ENCODE assay signal across 26 mouse cellular contexts in genomic region chr3:128217765-128218415, GRCm38 (mm10).
DNase-seq lines count a peak whose midpoint lies in the region; ATAC-seq lines count a peak whose summit lies in the region.
"Had no signal": no experiment of that assay in that cellular context is flagged by ENCODE, and none has a peak within 500 bp of the region (broad histone marks: within the 10 kb centered on the region; RNA-seq: fewer than 3 reads in every experiment).

No protein-coding gene starts in this region.

- no peak for ATAC-seq in kidney, embryonic 16.5 days (ENCODE audit: low FRiP score, low TSS enrichment)
- ATAC-seq: forebrain, embryonic 14.5 days; forebrain, postnatal 0 days; hindbrain, embryonic 16.5 days; Patski had no signal

- no peak overlapping the region for H3K4me3 ChIP-seq in kidney, embryonic 16.5 days (ENCODE audit: low read length)
- H3K4me3 ChIP-seq: gastrocnemius, adult 2 months; heart, adult 2 months; hindbrain, embryonic 10.5 days; hindbrain, embryonic 13.5 days had no signal

- no peak overlapping the region for H3K9ac ChIP-seq in kidney, embryonic 16.5 days (replicated peaks; ENCODE audit: low read length)
- H3K9ac ChIP-seq: forebrain, postnatal 0 days; hindbrain, embryonic 13.5 days had no signal

- intact Hi-C loops in left cerebral cortex, postnatal 14 days (cut with DNase I), result no loop called here

- DNase-seq in kidney, adult 18-20 months, result peak; percentile 36
- peak; percentile 88 for DNase-seq in kidney, adult 9 months
- DNase-seq in kidney, postnatal 10 days, result no peak
- peak; percentile 91 for DNase-seq in fat pad, adult 2 months (ENCODE audit: extremely low read depth, low read depth, low spot score)
- DNase-seq in kidney, postnatal 14 days, result peak; percentile 51
- no peak for DNase-seq in ovary, postnatal 36 days (ENCODE audit: low spot score)
- no peak for DNase-seq in left cerebral cortex, postnatal 14 days (ENCODE audit: low spot score in 2 of 2)
- DNase-seq: adrenal gland, postnatal 10 days; adrenal gland, postnatal 36 days; B cell, adult 2 months; cerebellum, adult 18-20 months; cerebellum, adult 9-10 months; cerebellum, postnatal 14 days; forebrain, postnatal 0 days; gastrocnemius, adult 2 months; gastrocnemius, postnatal 14 days; heart, adult 2 months had no signal

- 0 out of 2 replicates have a peak, but pooled peaks cover 4% of the 10 kb centered on the region for H3K4me1 ChIP-seq in kidney, embryonic 16.5 days (ENCODE audit: insufficient read depth, low read length)

- no peaks in the 10 kb centered on the region for H3K27me3 ChIP-seq in kidney, embryonic 16.5 days (ENCODE audit: insufficient read depth, low read length)
- H3K27me3 ChIP-seq: CH12.LX; hindbrain, embryonic 13.5 days; Patski had no signal

- H3K4me2 ChIP-seq in kidney, embryonic 16.5 days (replicated peaks; ENCODE audit: low read depth, low read length), result no peak overlapping the region
- H3K4me2 ChIP-seq: heart, embryonic 11.5 days; hindbrain, embryonic 13.5 days had no signal

- no peak overlapping the region for H3K27ac ChIP-seq in kidney, embryonic 16.5 days (ENCODE audit: low read length)
- H3K27ac ChIP-seq: gastrocnemius, adult 2 months; heart, adult 2 months; hindbrain, embryonic 10.5 days; hindbrain, embryonic 13.5 days had no signal

- 80% methylated on average over 5 of the region's 5 CpGs for WGBS in kidney, embryonic 16.5 days

- no peaks in the 10 kb centered on the region for H3K36me3 ChIP-seq in kidney, embryonic 16.5 days (ENCODE audit: insufficient read depth, low read length)
- H3K36me3 ChIP-seq: G1E; hindbrain, embryonic 10.5 days; hindbrain, embryonic 13.5 days had no signal

- H3K9me3 ChIP-seq in kidney, embryonic 16.5 days (ENCODE audit: low read length), result no peaks in the 10 kb centered on the region
- H3K9me3 ChIP-seq: hindbrain, embryonic 10.5 days; hindbrain, embryonic 13.5 days had no signal

Comparison
In these comparisons a context has a peak if more than half of its experiments do, and no peak if none do; other contexts are left out.
1. DNase-seq: peak in kidney, adult 18-20 months (single experiment), kidney, adult 9 months (single experiment), fat pad, adult 2 months (single experiment) and kidney, postnatal 14 days (single experiment); none in kidney, postnatal 10 days (single experiment), ovary, postnatal 36 days (single experiment) and left cerebral cortex, postnatal 14 days (0 of 2).